ENCODE assay signal across 12 mouse cellular contexts in the genomic region with DNA sequence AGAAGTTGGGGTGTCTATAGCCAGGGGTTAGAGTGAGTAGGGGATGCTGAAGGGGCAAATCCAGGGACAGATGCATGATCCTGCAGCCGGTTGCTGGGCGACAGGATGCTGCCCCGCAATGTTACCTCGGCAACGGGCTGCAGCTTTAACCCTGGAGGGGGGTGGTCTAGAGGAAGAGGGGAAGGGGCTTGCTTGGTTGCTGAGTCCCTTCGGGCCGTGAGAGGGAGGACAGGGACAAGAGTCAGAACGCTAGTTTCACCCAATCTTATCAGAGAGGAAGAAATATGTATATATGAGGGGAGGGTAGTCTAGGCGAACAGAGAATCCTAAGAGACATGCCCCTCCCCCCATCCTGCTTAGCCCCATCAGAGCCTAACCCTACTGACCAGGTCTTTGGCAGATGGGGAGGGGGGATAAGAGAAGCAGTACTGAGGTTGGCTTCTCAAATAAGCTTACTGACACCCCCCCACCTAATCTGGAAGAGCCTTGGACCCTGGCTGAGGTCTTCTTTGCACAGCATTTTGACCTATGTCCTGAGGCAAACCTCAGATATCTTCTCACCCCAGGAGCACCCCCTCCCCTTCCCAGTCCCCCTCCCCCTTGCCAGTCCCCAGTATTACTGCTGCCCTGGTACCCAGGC. TPM values are rescaled to one million over a fixed set of nuclear protein-coding genes. Genes with fewer than 3 reads are reported as not detected.
DNase-seq lines count a peak whose midpoint lies in the region; ATAC-seq and TF ChIP-seq lines count a peak whose summit lies in the region.
"Had no signal": no experiment of that assay in that cellular context is flagged by ENCODE, and none has a peak within 500 bp of the region (broad histone marks: within the 10 kb centered on the region; RNA-seq: fewer than 3 reads in every experiment).

No protein-coding gene starts in this region.

- no peak for ATAC-seq in heart, embryonic 14.5 days (ENCODE audit: insufficient number of reproducible peaks, insufficient read depth, low FRiP score, low read depth)
- no peak for ATAC-seq in hindbrain, postnatal 0 days
- no peak for ATAC-seq in midbrain, postnatal 0 days (ENCODE audit: low FRiP score)

- TF ChIP-seq CTCF in hindbrain, postnatal 0 days (IDR thresholded peaks at IDR 0.05; ENCODE audit: low read depth): no peak
- no peak for TF ChIP-seq CTCF in midbrain, postnatal 0 days (IDR thresholded peaks at IDR 0.05)

- no peak overlapping the region; a peak in 1 of 4 replicates for H3K4me3 ChIP-seq in heart, embryonic 14.5 days (ENCODE audit: control insufficient read depth in 1 of 2, insufficient read depth in 1 of 2, low read depth in 1 of 2, low read length in 2 of 2)
- H3K4me3 ChIP-seq in hindbrain, postnatal 0 days (ENCODE audit: low read length): peak overlapping the region; percentile 72
- peak overlapping the region; percentile 91 for H3K4me3 ChIP-seq in midbrain, postnatal 0 days (ENCODE audit: low read depth, low read length)

- H3K27ac ChIP-seq in heart, embryonic 14.5 days (replicated peaks in 1 of 2; ENCODE audit: control insufficient read depth in 1 of 2, insufficient read depth in 1 of 2, low read depth in 2 of 2, low read length in 2 of 2): no peak overlapping the region
- H3K27ac ChIP-seq in hindbrain, postnatal 0 days: 0 out of 2 replicates have a peak overlapping the region, but pooled peaks have one; percentile 2
- peak overlapping the region; percentile 97 for H3K27ac ChIP-seq in midbrain, postnatal 0 days (ENCODE audit: low read depth, low read length)
- H3K27ac ChIP-seq: liver, embryonic 14.5 days had no signal

- 0 out of 2 replicates have a peak overlapping the region, but pooled peaks have one; percentile 89 for H3K4me2 ChIP-seq in heart, embryonic 14.5 days (ENCODE audit: low read length)
- H3K4me2 ChIP-seq in hindbrain, postnatal 0 days (ENCODE audit: low read depth, low read length): peak overlapping the region; percentile 86
- peak overlapping the region; percentile 97 for H3K4me2 ChIP-seq in midbrain, postnatal 0 days (ENCODE audit: low read depth, low read length, poor library complexity, severe bottlenecking)

- WGBS in heart, embryonic 14.5 days: 18% methylated on average over 9 of the region's 9 CpGs
- WGBS in hindbrain, postnatal 0 days: 4% methylated on average over 8 of the region's 9 CpGs
- 2% methylated on average over 9 of the region's 9 CpGs for WGBS in midbrain, postnatal 0 days

- intact Hi-C loops in heart, postnatal 10 days (cut with DNase I): no loop called here

- peaks cover 3 to 24% of the 10 kb centered on the region in 2 experiments; a peak in 3 of 4 replicates for H3K4me1 ChIP-seq in heart, embryonic 14.5 days (ENCODE audit: control insufficient read depth in 2 of 2, insufficient read depth in 2 of 2, low read length in 2 of 2)
- peaks cover 14% of the 10 kb centered on the region for H3K4me1 ChIP-seq in hindbrain, postnatal 0 days (ENCODE audit: insufficient read depth, low read length)
- H3K4me1 ChIP-seq in midbrain, postnatal 0 days (ENCODE audit: insufficient read depth, low read length): peaks cover 11% of the 10 kb centered on the region; the same call in 1 of the 2 replicates

- H3K27me3 ChIP-seq in heart, embryonic 14.5 days (ENCODE audit: control insufficient read depth, insufficient read depth, low read length): peaks cover 44% of the 10 kb centered on the region
- no peaks in the 10 kb centered on the region for H3K27me3 ChIP-seq in hindbrain, postnatal 0 days (ENCODE audit: insufficient read depth, low read length)
- H3K27me3 ChIP-seq in midbrain, postnatal 0 days (ENCODE audit: insufficient read depth, low read length): no peaks in the 10 kb centered on the region

- H3K9me3 ChIP-seq in heart, embryonic 14.5 days (ENCODE audit: control insufficient read depth, low read length): no peaks in the 10 kb centered on the region
- no peaks in the 10 kb centered on the region for H3K9me3 ChIP-seq in hindbrain, postnatal 0 days (ENCODE audit: low read length)
- H3K9me3 ChIP-seq in midbrain, postnatal 0 days (ENCODE audit: low read length): no peaks in the 10 kb centered on the region

- no peaks in the 10 kb centered on the region for H3K36me3 ChIP-seq in heart, embryonic 14.5 days (ENCODE audit: control insufficient read depth, insufficient read depth, low read length)
- H3K36me3 ChIP-seq in hindbrain, postnatal 0 days (ENCODE audit: insufficient read depth, low read length): peaks cover 10% of the 10 kb centered on the region
- peaks cover 14% of the 10 kb centered on the region for H3K36me3 ChIP-seq in midbrain, postnatal 0 days (ENCODE audit: insufficient read depth, low read length)

- no peak for DNase-seq in heart, postnatal 10 days
- peak; percentile 65 for DNase-seq in embryo, embryonic 9.5 days (ENCODE audit: extremely low spot score)
- DNase-seq in hindbrain, postnatal 0 days (ENCODE audit: low spot score): peak; percentile 30
- no peak for DNase-seq in midbrain, postnatal 0 days (ENCODE audit: low spot score)
- DNase-seq in c-Kit-positive CD71-positive TER-119-positive erythroid progenitor cells, embryonic 14.5 days (ENCODE audit: low spot score): no peak
- no peak for DNase-seq in layer of hippocampus, adult 8-10 months (ENCODE audit: low spot score in 2 of 2)
- DNase-seq in urinary bladder, postnatal 36 days (ENCODE audit: low spot score in 2 of 2): no peak

- H3K9ac ChIP-seq in heart, embryonic 14.5 days (ENCODE audit: low read length): no peak overlapping the region; the same call in 1 of the 2 replicates
- H3K9ac ChIP-seq in hindbrain, postnatal 0 days (replicated peaks; ENCODE audit: low read length): peak overlapping the region; percentile 79
- peak overlapping the region; percentile 98 for H3K9ac ChIP-seq in midbrain, postnatal 0 days (replicated peaks; ENCODE audit: low read length, poor library complexity, severe bottlenecking)
- H3K9ac ChIP-seq: liver, embryonic 14.5 days had no signal

RNA-seq across cellular contexts. Expression of a gene that starts 2.1 kb away (rescaled TPM):
- 2.4 and 2.6 TPM in 2 replicates for polyA plus RNA-seq in heart, embryonic 14.5 days (2014; fragmentation: Nextera tagmentation; extraction: Ambion mirVana)
- 10 to 100 TPM; 13.6 TPM for total RNA-seq in heart, postnatal 10 days (2021)
- 126 and 130 TPM in 2 replicates for total RNA-seq in hindbrain, postnatal 0 days (2014; rRNA removed)
- polyA plus RNA-seq in hindbrain, postnatal 0 days (2015; fragmentation: Nextera tagmentation; extraction: Ambion mirVana): 20.8 and 22.3 TPM in 2 replicates
- 117 and 137 TPM in 2 replicates for total RNA-seq in midbrain, postnatal 0 days (2014; rRNA removed)
- polyA plus RNA-seq in midbrain, postnatal 0 days (2015; fragmentation: Nextera tagmentation; extraction: Ambion mirVana): 21.0 and 23.5 TPM in 2 replicates
- 100 to 1,000 TPM; 189 to 200 (median 199) TPM for total RNA-seq in layer of hippocampus, adult 8-10 months (2022)

RNA-seq across cellular contexts. Expression of a gene that starts 2.9 kb away (rescaled TPM):
- polyA plus RNA-seq in heart, embryonic 14.5 days (2014; fragmentation: Nextera tagmentation; extraction: Ambion mirVana): 340 and 379 TPM in 2 replicates
- total RNA-seq in heart, postnatal 10 days (2021): 100 to 1,000 TPM; 130 to 151 TPM
- total RNA-seq in hindbrain, postnatal 0 days (2014; rRNA removed): 119 and 153 TPM in 2 replicates
- polyA plus RNA-seq in hindbrain, postnatal 0 days (2015; fragmentation: Nextera tagmentation; extraction: Ambion mirVana): 435 and 439 TPM in 2 replicates
- 95.5 and 103 TPM in 2 replicates for total RNA-seq in midbrain, postnatal 0 days (2014; rRNA removed)
- polyA plus RNA-seq in midbrain, postnatal 0 days (2015; fragmentation: Nextera tagmentation; extraction: Ambion mirVana): 349 and 370 TPM in 2 replicates
- 100 to 1,000 TPM; 113 to 131 (median 121) TPM for total RNA-seq in layer of hippocampus, adult 8-10 months (2022)

RNA-seq across cellular contexts. Expression of a gene that starts 10.7 kb away (rescaled TPM):
- 66.5 and 75.8 TPM in 2 replicates for polyA plus RNA-seq in heart, embryonic 14.5 days (2014; fragmentation: Nextera tagmentation; extraction: Ambion mirVana)
- total RNA-seq in heart, postnatal 10 days (2021): 10 to 100 TPM; 52.5 to 59.7 TPM
- total RNA-seq in hindbrain, postnatal 0 days (2014; rRNA removed): 24.7 and 26.3 TPM in 2 replicates
- 32.2 and 33.4 TPM in 2 replicates for polyA plus RNA-seq in hindbrain, postnatal 0 days (2015; fragmentation: Nextera tagmentation; extraction: Ambion mirVana)
- total RNA-seq in midbrain, postnatal 0 days (2014; rRNA removed): 24.1 and 26.6 TPM in 2 replicates
- 33.5 and 35.0 TPM in 2 replicates for polyA plus RNA-seq in midbrain, postnatal 0 days (2015; fragmentation: Nextera tagmentation; extraction: Ambion mirVana)
- total RNA-seq in layer of hippocampus, adult 8-10 months (2022): 10 to 100 TPM; 17.1 to 21.8 (median 20.0) TPM

RNA-seq across cellular contexts. Expression of a gene that starts 13.5 kb away (rescaled TPM):
- not detected in 2 replicates for polyA plus RNA-seq in heart, embryonic 14.5 days (2014; fragmentation: Nextera tagmentation; extraction: Ambion mirVana)
- not detected for total RNA-seq in heart, postnatal 10 days (2021)
- not detected in 2 replicates for total RNA-seq in hindbrain, postnatal 0 days (2014; rRNA removed)
- 0.28 and 0.40 TPM in 2 replicates for polyA plus RNA-seq in hindbrain, postnatal 0 days (2015; fragmentation: Nextera tagmentation; extraction: Ambion mirVana)
- total RNA-seq in midbrain, postnatal 0 days (2014; rRNA removed): 0.93 TPM in 1 of 2 replicates, not detected in the other
- 0.20 and 0.27 TPM in 2 replicates for polyA plus RNA-seq in midbrain, postnatal 0 days (2015; fragmentation: Nextera tagmentation; extraction: Ambion mirVana)
- total RNA-seq in layer of hippocampus, adult 8-10 months (2022): under 1 TPM in 2 of 4 experiments, not detected in 2; 0.31 to 0.75 TPM
- total RNA-seq: CH12.LX; gastrocnemius, adult 18-20 months had no signal
- polyA plus RNA-seq: liver, embryonic 14.5 days; small intestine, adult 2 months had no signal

RNA-seq across cellular contexts. Expression of a gene that starts 17.2 kb away (rescaled TPM):
- not detected in 2 replicates for polyA plus RNA-seq in heart, embryonic 14.5 days (2014; fragmentation: Nextera tagmentation; extraction: Ambion mirVana)
- not detected for total RNA-seq in heart, postnatal 10 days (2021)
- total RNA-seq in hindbrain, postnatal 0 days (2014; rRNA removed): not detected in 2 replicates
- polyA plus RNA-seq in hindbrain, postnatal 0 days (2015; fragmentation: Nextera tagmentation; extraction: Ambion mirVana): not detected in 2 replicates
- total RNA-seq in midbrain, postnatal 0 days (2014; rRNA removed): not detected in 2 replicates
- not detected in 2 replicates for polyA plus RNA-seq in midbrain, postnatal 0 days (2015; fragmentation: Nextera tagmentation; extraction: Ambion mirVana)
- total RNA-seq in layer of hippocampus, adult 8-10 months (2022): not detected
- total RNA-seq: CH12.LX; gastrocnemius, adult 18-20 months had no signal
- polyA plus RNA-seq: liver, embryonic 14.5 days; small intestine, adult 2 months had no signal

Comparison
In these comparisons a context has a peak if more than half of its experiments do, and no peak if none do; other contexts are left out.
1. H3K27ac ChIP-seq: peak in hindbrain, postnatal 0 days (single experiment) and midbrain, postnatal 0 days (single experiment); none in heart, embryonic 14.5 days (0 of 2).
2. H3K4me3 ChIP-seq: peak in hindbrain, postnatal 0 days (single experiment) and midbrain, postnatal 0 days (single experiment); none in heart, embryonic 14.5 days (0 of 2).
3. DNase-seq: peak in embryo, embryonic 9.5 days (single experiment) and hindbrain, postnatal 0 days (single experiment); none in heart, postnatal 10 days (0 of 2), midbrain, postnatal 0 days (single experiment), c-Kit-positive CD71-positive TER-119-positive erythroid progenitor cells, embryonic 14.5 days (single experiment), layer of hippocampus, adult 8-10 months (0 of 2) and urinary bladder, postnatal 36 days (0 of 2).
4. Peak in every context shown above with its lines, with median percentiles within 50 percentile points of each other: H3K4me2 ChIP-seq.